Mouse (Mus musculus) olfactory bulb, adult 2 months (tissue): ENCODE measurements at regions not wholly inside any gene's neighbourhood (a gene's known extent, or its start where the extent isn't known, plus 50 kb on each side); places are given as distances from the start of the nearest gene placed in this dataset.

ENCODE experiments used
- CTCF ChIP-seq: fragments of 200-500 bp; IDR thresholded peaks from 2 replicates; pipeline ENCODE4 v1.5.1; 2012; ENCODE audit warnings: low read depth, mild to moderate bottlenecking, low read length, moderate library complexity; ENCODE audit not compliant: insufficient read depth
- POLR2A ChIP-seq: fragments of 200-500 bp; IDR thresholded peaks from 2 replicates; pipeline ENCODE4 v1.6.1; 2012; ENCODE audit warnings: mild to moderate bottlenecking, low read depth, low read length, moderate library complexity; ENCODE audit not compliant: insufficient read depth

- TF ChIP-seq CTCF (no peak), POLR2A (no peak)
Observed at GRCm38 (mm10) chr8:32990216-32990615, 438.3 kb upstream of the 5930422O12Rik start.
